Mouse (Mus musculus): Measurements from ENCODE around the gene Usp10. TPM values are rescaled to one million over a fixed set of nuclear protein-coding genes. Genes with fewer than 3 reads are reported as not detected.

Gene Usp10
- total and polyA plus RNA-seq, 3 experiments, result 80.0 to 161 (median 152) TPM

- H3K27me3 ChIP-seq (replicated peaks), result peaks cover 81% of the 10 kb centered on the region
- H3K27ac ChIP-seq (ENCODE audit: insufficient read depth, low read depth), result no peak overlapping the region
- in situ Hi-C loops (cut with MboI; ENCODE audit: low pct_ligation_motif_present, low pct_unique_long_range_greater_than_20kb, low sequenced_read_pairs), result no loop called here
Measured at GRCm38 (mm10) chr8:119994114-119994513, 84.0 kb downstream of the Usp10 start.

GRCm38 (mm10) chr8:119994556-119994955 is 84.4 kb downstream of the Usp10 start:
- Histone ChIP-seq H3K27me3 (replicated peaks) (peaks cover 81% of the 10 kb centered on the region), H3K9me3 (replicated peaks; ENCODE audit: low read length) (no peaks in the 10 kb centered on the region), H3K4me2 (ENCODE audit: insufficient read depth, low read depth, poor library complexity, severe bottlenecking) (no peak overlapping the region), H3K9ac (ENCODE audit: insufficient read depth, low read depth) (no peak overlapping the region), H3K36me3 (replicated peaks in 1 of 2; ENCODE audit: control insufficient read depth in 1 of 2, insufficient read depth in 1 of 2, low read length in 1 of 2) (no peaks in the 10 kb centered on the region), H3K4me3 (replicated peaks in 1 of 3; ENCODE audit: low read depth in 2 of 3, low read length in 2 of 3, poor library complexity in 1 of 3) (no peak overlapping the region), H3K4me1 (ENCODE audit: control insufficient read depth in 1 of 2, insufficient read depth in 2 of 2) (no peaks in the 10 kb centered on the region), H3K79me2 (replicated peaks; ENCODE audit: control insufficient read depth, extremely low read depth, insufficient read depth, poor library complexity, severe bottlenecking) (no peaks in the 10 kb centered on the region), H3K27ac (ENCODE audit: insufficient read depth, low read depth) (no peak overlapping the region)
- dilution Hi-C loops (cut with MboI; ENCODE audit: extremely low pct_ligation_motif_present, extremely low pct_unique_long_range_greater_than_20kb, low sequenced_read_pairs) (no loop called here), in situ Hi-C loops (cut with MboI; ENCODE audit: low pct_ligation_motif_present, low pct_unique_long_range_greater_than_20kb, low sequenced_read_pairs) (no loop called here)
- TF ChIP-seq SIN3A (IDR thresholded peaks at IDR 0.05; ENCODE audit: low read length) (no peak), MAX (IDR thresholded peaks at IDR 0.05; ENCODE audit: low read length) (no peak), POLR2A (IDR thresholded peaks at IDR 0.05; ENCODE audit: low read depth, low read length) (no peak), SMC3 (IDR thresholded peaks at IDR 0.05; ENCODE audit: low read depth, low read length) (no peak), ZKSCAN1 (IDR thresholded peaks at IDR 0.05; ENCODE audit: borderline replicate concordance, low read depth, low read length) (no peak), ELF1 (IDR thresholded peaks at IDR 0.05; ENCODE audit: low read depth, low read length) (no peak), TBP (conservative IDR thresholded peaks at IDR 0.05; ENCODE audit: low read depth, low read length) (no peak), ETS1 (conservative IDR thresholded peaks at IDR 0.05; ENCODE audit: low read depth, low read length) (no peak), USF1 (IDR thresholded peaks at IDR 0.05; ENCODE audit: low read depth, low read length) (no peak), MYC (IDR thresholded peaks at IDR 0.05; ENCODE audit: low read depth, low read length) (no peak), MXI1 (IDR thresholded peaks at IDR 0.05; ENCODE audit: low read depth, low read length) (no peak), CHD2 (IDR thresholded peaks at IDR 0.05; ENCODE audit: low read length) (no peak), GABPA (IDR thresholded peaks at IDR 0.05; ENCODE audit: insufficient replicate concordance, low read depth, low read length) (no peak), USF2 (conservative IDR thresholded peaks at IDR 0.05; ENCODE audit: low read depth, low read length) (no peak), E2F4 (IDR thresholded peaks at IDR 0.05; ENCODE audit: insufficient replicate concordance, low read depth, low read length) (no peak), ZMIZ1 (IDR thresholded peaks at IDR 0.05; ENCODE audit: low read depth, low read length) (no peak)
- no peak for DNase-seq (ENCODE audit: extremely low read depth)

More at GRCm38 (mm10) chr8:119994114-119994513, 84.0 kb downstream of the Usp10 start:
- TF ChIP-seq CTCF (conservative IDR thresholded peaks at IDR 0.05 in 1 of 2, IDR thresholded peaks at IDR 0.05 in 1 of 2; ENCODE audit: low read depth in 2 of 2, low read length in 2 of 2) (no peak), JUND (conservative IDR thresholded peaks at IDR 0.05; ENCODE audit: low read depth, low read length) (no peak), BHLHE40 (IDR thresholded peaks at IDR 0.05; ENCODE audit: low read depth, low read length) (0 out of 2 replicates have a peak, but pooled peaks have one; percentile 21)
- H3K79me2 ChIP-seq (replicated peaks; ENCODE audit: control insufficient read depth, extremely low read depth, insufficient read depth, poor library complexity, severe bottlenecking), result no peaks in the 10 kb centered on the region
- H3K9ac ChIP-seq (ENCODE audit: insufficient read depth, low read depth), result no peak overlapping the region
- no peaks in the 10 kb centered on the region for H3K36me3 ChIP-seq (replicated peaks in 1 of 2; ENCODE audit: control insufficient read depth in 1 of 2, insufficient read depth in 1 of 2, low read length in 1 of 2)
- no peak overlapping the region for H3K4me2 ChIP-seq (ENCODE audit: insufficient read depth, low read depth, poor library complexity, severe bottlenecking)
- H3K4me1 ChIP-seq (ENCODE audit: control insufficient read depth in 1 of 2, insufficient read depth in 2 of 2), result no peaks in the 10 kb centered on the region
- no peak for DNase-seq (ENCODE audit: extremely low read depth)
- no peaks in the 10 kb centered on the region for H3K9me3 ChIP-seq (replicated peaks; ENCODE audit: low read length)
- dilution Hi-C loops (cut with MboI; ENCODE audit: extremely low pct_ligation_motif_present, extremely low pct_unique_long_range_greater_than_20kb, low sequenced_read_pairs), result no loop called here
- no peak overlapping the region for H3K4me3 ChIP-seq (replicated peaks in 1 of 3; ENCODE audit: low read depth in 2 of 3, low read length in 2 of 3, poor library complexity in 1 of 3)

Data from CH12.LX (cell line).